Mouse (Mus musculus) brain, embryonic 14.5 days (tissue): ENCODE results near the gene Zbtb20.

ENCODE experiments used
- CTCF ChIP-seq: fragments of 200-500 bp; IDR thresholded peaks from 2 replicates; pipeline ENCODE4 v1.5.1; 2012; ENCODE audit warnings: inconsistent platforms, mild to moderate bottlenecking, moderate library complexity, borderline replicate concordance; ENCODE audit not compliant: insufficient read depth, insufficient read length; ENCODE audit errors: extremely low read depth
- POLR2A ChIP-seq: fragments of 200-500 bp; IDR thresholded peaks from 2 replicates; pipeline ENCODE4 v1.6.1; 2012; ENCODE audit warnings: mild to moderate bottlenecking, inconsistent platforms, borderline replicate concordance; ENCODE audit not compliant: poor library complexity, insufficient read depth, insufficient read length, severe bottlenecking; ENCODE audit errors: extremely low read depth

GRCm38 (mm10) chr16:43334411-43335150, 458.9 kb downstream of the Zbtb20 start:
- no peak for TF ChIP-seq CTCF
- no peak for TF ChIP-seq POLR2A
